In genomic region chr15:101320618-101321041, GRCm38 (mm10) we compare ENCODE assay signal across 10 mouse cellular contexts. TPM values are rescaled to one million over a fixed set of nuclear protein-coding genes. Genes with fewer than 3 reads are reported as not detected.
DNase-seq lines count a peak whose midpoint lies in the region; ATAC-seq and TF ChIP-seq lines count a peak whose summit lies in the region.
"Had no signal": no experiment of that assay in that cellular context is flagged by ENCODE, and none has a peak within 500 bp of the region (broad histone marks: within the 10 kb centered on the region; RNA-seq: fewer than 3 reads in every experiment).

No protein-coding gene starts in this region.

- intact Hi-C loops in heart, postnatal 36 days (cut with DNase I), result no loop called here

- H3K9me3 ChIP-seq in heart, embryonic 10.5 days, result no peaks in the 10 kb centered on the region
- H3K9me3 ChIP-seq in lung, postnatal 0 days (ENCODE audit: low read length), result no peaks in the 10 kb centered on the region
- no peaks in the 10 kb centered on the region for H3K9me3 ChIP-seq in neural tube, embryonic 15.5 days (replicated peaks)

- H3K4me2 ChIP-seq in lung, postnatal 0 days (replicated peaks; ENCODE audit: low read depth, low read length), result no peak overlapping the region
- H3K4me2 ChIP-seq in neural tube, embryonic 15.5 days, result no peak overlapping the region

- no peak for TF ChIP-seq CTCF in bone marrow, adult 2 months (IDR thresholded peaks at IDR 0.05; ENCODE audit: control insufficient read depth, insufficient read depth, low read length)
- TF ChIP-seq CTCF in lung, postnatal 0 days (IDR thresholded peaks at IDR 0.05), result no peak

- DNase-seq in heart, embryonic 10.5 days (ENCODE audit: low spot score), result no peak
- DNase-seq in heart, postnatal 36 days, result no peak
- DNase-seq in kidney, adult 11 months, result peak; percentile 72
- peak; percentile 68 for DNase-seq in lung, postnatal 0 days (ENCODE audit: low spot score)
- DNase-seq in retina, postnatal 1 day, result no peak
- no peak for DNase-seq in gastrocnemius, postnatal 4 days (ENCODE audit: low spot score in 2 of 2)
- DNase-seq: cerebellum, adult 9-10 months had no signal

- H3K4me3 ChIP-seq in heart, embryonic 10.5 days, result no peak overlapping the region
- no peak overlapping the region for H3K4me3 ChIP-seq in bone marrow, adult 2 months (replicated peaks; ENCODE audit: control insufficient read depth, low read depth, low read length)
- no peak overlapping the region for H3K4me3 ChIP-seq in lung, postnatal 0 days (ENCODE audit: low read depth, low read length)
- no peak overlapping the region for H3K4me3 ChIP-seq in neural tube, embryonic 15.5 days (replicated peaks)

- peak; percentile 46 for ATAC-seq in lung, postnatal 0 days
- ATAC-seq in neural tube, embryonic 15.5 days (ENCODE audit: low FRiP score), result no peak

- H3K4me1 ChIP-seq in heart, embryonic 10.5 days, result peaks cover 45% of the 10 kb centered on the region
- peaks cover 5% of the 10 kb centered on the region for H3K4me1 ChIP-seq in bone marrow, adult 2 months (ENCODE audit: control insufficient read depth, insufficient read depth, low read length)
- H3K4me1 ChIP-seq in lung, postnatal 0 days (ENCODE audit: insufficient read depth, low read depth, low read length), result no peaks in the 10 kb centered on the region; the same call in 1 of the 2 replicates
- peaks cover 8% of the 10 kb centered on the region for H3K4me1 ChIP-seq in neural tube, embryonic 15.5 days

- peak; percentile 94 for TF ChIP-seq EP300 in lung, postnatal 0 days (IDR thresholded peaks at IDR 0.05)

- no peak overlapping the region for H3K9ac ChIP-seq in lung, postnatal 0 days (replicated peaks; ENCODE audit: low read depth)
- H3K9ac ChIP-seq in neural tube, embryonic 15.5 days (replicated peaks), result no peak overlapping the region

- no peak for TF ChIP-seq POLR2A in bone marrow, adult 2 months (IDR thresholded peaks at IDR 0.05; ENCODE audit: borderline replicate concordance, control insufficient read depth, low read depth, low read length)

- H3K27ac ChIP-seq in heart, embryonic 10.5 days, result peak overlapping the region; percentile 75
- peak overlapping the region; percentile 50; the same call in 1 of the 2 replicates for H3K27ac ChIP-seq in bone marrow, adult 2 months (ENCODE audit: control insufficient read depth, insufficient read depth, low read depth, low read length, poor library complexity)
- H3K27ac ChIP-seq in lung, postnatal 0 days (ENCODE audit: low read length), result peak overlapping the region; percentile 43; the same call in 1 of the 2 replicates
- no peak overlapping the region for H3K27ac ChIP-seq in neural tube, embryonic 15.5 days (replicated peaks)

- no peaks in the 10 kb centered on the region for H3K27me3 ChIP-seq in heart, embryonic 10.5 days (ENCODE audit: insufficient read depth, poor library complexity, severe bottlenecking)
- H3K27me3 ChIP-seq in lung, postnatal 0 days (replicated peaks; ENCODE audit: insufficient read depth, low read length), result no peaks in the 10 kb centered on the region
- H3K27me3 ChIP-seq in neural tube, embryonic 15.5 days (replicated peaks), result no peaks in the 10 kb centered on the region

- no peaks in the 10 kb centered on the region for H3K36me3 ChIP-seq in heart, embryonic 10.5 days
- H3K36me3 ChIP-seq in lung, postnatal 0 days (ENCODE audit: insufficient read depth, low read length), result no peaks in the 10 kb centered on the region
- no peaks in the 10 kb centered on the region for H3K36me3 ChIP-seq in neural tube, embryonic 15.5 days

- WGBS in heart, embryonic 10.5 days, result 36% methylated on average over 6 of the region's 6 CpGs
- WGBS in bone marrow, adult 2 months, result 12% methylated on average over 6 of the region's 6 CpGs
- 33% methylated on average over 6 of the region's 6 CpGs for WGBS in lung, postnatal 0 days
- 60% methylated on average over 6 of the region's 6 CpGs for WGBS in neural tube, embryonic 15.5 days

RNA-seq across cellular contexts. Expression of gene 6030408B16Rik, which starts 27.6 kb away (rescaled TPM):
- polyA plus RNA-seq in heart, embryonic 10.5 days (2016; fragmentation: Nextera tagmentation; extraction: Ambion mirVana), result 0.49 and 1.8 TPM in 2 replicates
- 1 to 10 TPM in 1 of 2 experiments, under 1 TPM in 1; 0.94 to 1.4 TPM for total RNA-seq in heart, postnatal 36 days (2021)
- 0.50 and 1.4 TPM in 2 replicates for polyA plus RNA-seq in bone marrow, adult 2 months (2011; ENCODE audit: insufficient read depth, insufficient read length, low replicate concordance, missing spikeins)
- 74.9 and 82.4 TPM in 2 replicates for polyA plus RNA-seq in lung, postnatal 0 days (2015; fragmentation: Nextera tagmentation; extraction: Ambion mirVana)
- 0.44 and 0.63 TPM in 2 replicates for polyA plus RNA-seq in neural tube, embryonic 15.5 days (2015; fragmentation: Nextera tagmentation; extraction: Ambion mirVana)
- under 1 TPM in 1 of 2 experiments, not detected in 1; 0.59 TPM for total RNA-seq in gastrocnemius, postnatal 4 days (2021)
- total RNA-seq: gastrocnemius, adult 8-10 months had no signal

RNA-seq across cellular contexts. Expression of gene Atg101, which starts 36.6 kb away (rescaled TPM):
- polyA plus RNA-seq in heart, embryonic 10.5 days (2016; fragmentation: Nextera tagmentation; extraction: Ambion mirVana), result 59.5 and 77.0 TPM in 2 replicates
- total RNA-seq in heart, postnatal 36 days (2021), result 10 to 100 TPM; 23.7 to 23.9 TPM
- polyA plus RNA-seq in bone marrow, adult 2 months (2011; ENCODE audit: insufficient read depth, insufficient read length, low replicate concordance, missing spikeins), result 27.4 and 42.0 TPM in 2 replicates
- 73.1 and 74.2 TPM in 2 replicates for polyA plus RNA-seq in lung, postnatal 0 days (2015; fragmentation: Nextera tagmentation; extraction: Ambion mirVana)
- polyA plus RNA-seq in neural tube, embryonic 15.5 days (2015; fragmentation: Nextera tagmentation; extraction: Ambion mirVana), result 77.2 TPM in 2 replicates
- total RNA-seq in gastrocnemius, postnatal 4 days (2021), result 10 to 100 TPM; 24.8 to 25.8 TPM

RNA-seq across cellular contexts. Expression of gene Krt80, which starts 49.3 kb away (rescaled TPM):
- polyA plus RNA-seq in heart, embryonic 10.5 days (2016; fragmentation: Nextera tagmentation; extraction: Ambion mirVana), result 0.80 and 1.7 TPM in 2 replicates
- 1 to 10 TPM; 2.0 to 2.1 TPM for total RNA-seq in heart, postnatal 36 days (2021)
- polyA plus RNA-seq in bone marrow, adult 2 months (2011; ENCODE audit: insufficient read depth, insufficient read length, low replicate concordance, missing spikeins), result 1.3 and 3.5 TPM in 2 replicates
- polyA plus RNA-seq in lung, postnatal 0 days (2015; fragmentation: Nextera tagmentation; extraction: Ambion mirVana), result 19.6 and 26.3 TPM in 2 replicates
- 0.12 and 0.41 TPM in 2 replicates for polyA plus RNA-seq in neural tube, embryonic 15.5 days (2015; fragmentation: Nextera tagmentation; extraction: Ambion mirVana)
- 1 to 10 TPM; 2.7 to 3.4 TPM for total RNA-seq in gastrocnemius, postnatal 4 days (2021)

Comparison
In these comparisons a context has a peak if more than half of its experiments do, and no peak if none do; other contexts are left out.
1. DNase-seq: peak in kidney, adult 11 months (single experiment) and lung, postnatal 0 days (single experiment); none in heart, embryonic 10.5 days (single experiment), heart, postnatal 36 days (0 of 2), retina, postnatal 1 day (single experiment) and gastrocnemius, postnatal 4 days (0 of 2).
2. RNA of gene 6030408B16Rik, which starts 27.6 kb away (polyA plus RNA-seq): 74.9 to 82.4 TPM in lung, postnatal 0 days; 0.49 to 1.8 TPM in heart, embryonic 10.5 days, 0.50 to 1.4 TPM in bone marrow, adult 2 months and 0.44 to 0.63 TPM in neural tube, embryonic 15.5 days; every median in the first group is over 10 times any median in the second.